Mouse (Mus musculus) embryonic facial prominence, embryonic 14.5 days (tissue): ENCODE data around the gene Kif3c. TPM values are rescaled to one million over a fixed set of nuclear protein-coding genes. Genes with fewer than 3 reads are reported as not detected.
A peak's percentile ranks its signal among the peaks of the same experiment; 100 is the strongest.

ENCODE experiments used
- ATAC-seq: fragments of 200-750 bp; cut with Nextera tagmentation; 2 replicates; pipeline ENCODE4 v1.8.0; 2017; ENCODE audit warnings: low read depth, moderate number of reproducible peaks, moderate TSS enrichment
- DNase-seq: peaks from one replicate; pipeline ENCODE4 v3.0.0-alpha.2; 2015; ENCODE audit warnings: low spot score
- H3K27ac ChIP-seq: fragments of 300-500 bp; sonication (generic); replicated peaks from 2 replicates; pipeline ENCODE4 v1.5.1; 2014; ENCODE audit warnings: low read depth, mild to moderate bottlenecking, low read length, moderate library complexity
- H3K27me3 ChIP-seq: fragments of 300-500 bp; sonication (generic); replicated peaks from 2 replicates; pipeline ENCODE4 v1.6.1; 2014; ENCODE audit warnings: low read length; ENCODE audit not compliant: control insufficient read depth, insufficient read depth
- H3K36me3 ChIP-seq: fragments of 300-500 bp; sonication (generic); 2 replicates; pipeline ENCODE4 v1.6.1; 2014; ENCODE audit warnings: low read length, mixed read lengths; ENCODE audit not compliant: control insufficient read depth, insufficient read depth
- H3K4me1 ChIP-seq: fragments of 300-500 bp; sonication (generic); 2 replicates; pipeline ENCODE4 v1.6.1; 2014; ENCODE audit warnings: antibody characterized with exemption, low read length; ENCODE audit not compliant: control insufficient read depth, insufficient read depth
- H3K4me2 ChIP-seq: fragments of 300-500 bp; sonication (generic); 2 replicates; pipeline ENCODE4 v1.6.1; 2014; ENCODE audit warnings: low read depth, mild to moderate bottlenecking, low read length, moderate library complexity, mixed read lengths
- H3K4me3 ChIP-seq: fragments of 300-500 bp; sonication (generic); 2 replicates; pipeline ENCODE4 v1.5.1; 2014; ENCODE audit warnings: low read depth, mild to moderate bottlenecking, low read length
- H3K9ac ChIP-seq: fragments of 300-500 bp; sonication (generic); 2 replicates; pipeline ENCODE4 v1.6.1; 2014; ENCODE audit warnings: low read depth, mild to moderate bottlenecking, low read length, moderate library complexity, mixed read lengths
- H3K9me3 ChIP-seq: fragments of 300-500 bp; sonication (generic); 2 replicates; pipeline ENCODE4 v1.6.1; 2016; ENCODE audit warnings: low read length; ENCODE audit not compliant: control insufficient read depth
- WGBS: fragments of 180-500 bp; shearing (Covaris S2); extraction: QIAGEN DNeasy Blood & Tissue Kit; methylation state at CpG from one replicate; pipeline ENCODE4 v1.1.7; 2014; 5-methylcytosine and 5-hydroxymethylcytosine counted together
- polyA plus RNA-seq: library from polyadenylated mRNA; unstranded; fragments of >200 nt; fragmentation: Nextera tagmentation; extraction: Ambion mirVana; gene quantifications from 2 replicates; pipeline ENCODE4 v1.2.1, GENCODE M21; 2014

Gene Kif3c
- polyA plus RNA-seq, 1 experiment from 2014 or later, result 11.1 TPM

DNA sequence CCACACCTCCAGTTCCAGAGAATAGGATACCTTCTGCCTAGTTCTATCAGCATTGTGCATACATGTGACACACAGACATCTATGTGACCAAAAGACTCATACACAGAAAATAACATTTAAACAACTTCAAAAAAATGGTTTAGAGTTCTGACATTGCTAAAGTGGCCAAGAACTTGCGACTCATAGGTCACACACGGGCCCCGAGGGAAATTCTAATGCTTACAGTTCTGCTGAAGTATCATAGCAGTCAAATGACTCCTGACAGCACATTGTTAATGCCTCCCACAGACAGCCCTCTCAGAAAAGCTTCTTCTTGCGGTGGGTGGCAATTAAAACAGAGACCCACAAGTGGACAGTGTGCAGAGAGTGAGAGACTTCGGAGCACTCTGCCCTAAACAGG lies 19.9 kb upstream of the Kif3c start:
- no peaks in the 10 kb centered on the region for H3K36me3 ChIP-seq
- H3K27ac ChIP-seq, result no peak overlapping the region
- no peak overlapping the region for H3K9ac ChIP-seq
- no peak for DNase-seq
- H3K4me2 ChIP-seq, result no peak overlapping the region
- no peaks in the 10 kb centered on the region for H3K4me1 ChIP-seq
- H3K27me3 ChIP-seq, result no peaks in the 10 kb centered on the region
- H3K4me3 ChIP-seq, result no peak overlapping the region
- WGBS, result 84% methylated on average over 5 of the region's 5 CpGs
- no peaks in the 10 kb centered on the region for H3K9me3 ChIP-seq
- ATAC-seq, result no peak

DNA sequence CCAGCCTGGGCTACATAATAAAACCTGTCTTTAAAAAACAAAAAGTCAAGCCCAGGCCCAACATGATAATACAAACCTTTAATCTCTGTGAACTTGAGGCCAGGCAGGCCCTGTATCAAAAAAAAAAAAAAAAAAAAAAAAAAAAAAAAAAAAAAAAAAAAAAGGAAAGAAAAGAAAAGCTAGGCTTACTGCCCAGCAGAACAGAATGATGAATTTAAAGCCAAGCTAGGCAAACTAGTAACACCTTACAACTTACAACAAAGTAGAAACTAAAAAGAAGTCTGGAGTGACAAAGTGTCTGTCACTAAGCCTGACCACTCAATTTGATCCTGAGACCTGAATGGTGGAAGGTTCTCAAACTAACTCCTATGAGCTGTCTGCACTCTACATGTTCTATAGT lies 17.2 kb upstream of the Kif3c start:
- H3K27ac ChIP-seq, result no peak overlapping the region
- no peaks in the 10 kb centered on the region for H3K4me1 ChIP-seq
- ATAC-seq (no peak), DNase-seq (no peak)
- H3K27me3 ChIP-seq, result no peaks in the 10 kb centered on the region
- no peaks in the 10 kb centered on the region for H3K36me3 ChIP-seq
- H3K4me2 ChIP-seq, result no peak overlapping the region
- no peak overlapping the region for H3K4me3 ChIP-seq
- no peak overlapping the region for H3K9ac ChIP-seq
- H3K9me3 ChIP-seq, result no peaks in the 10 kb centered on the region

DNA sequence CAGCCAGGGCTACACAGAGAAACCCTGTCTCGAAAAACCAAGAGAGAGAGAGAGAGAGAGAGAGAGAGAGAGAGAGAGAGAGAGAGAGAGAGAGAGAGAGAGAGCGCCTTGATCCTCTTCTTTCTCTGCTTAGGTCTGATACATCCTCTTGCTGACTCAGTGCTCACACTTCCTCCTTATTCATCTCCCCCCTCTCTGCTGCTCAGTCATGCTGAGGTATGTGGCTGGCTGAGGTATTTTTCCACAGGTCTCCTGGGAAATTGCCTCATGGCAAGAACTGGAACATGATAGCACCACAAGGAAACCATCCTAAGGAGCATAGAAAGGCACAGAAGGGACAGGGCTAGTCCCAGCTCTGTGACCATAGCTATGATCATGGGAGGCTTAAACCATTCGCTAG lies 15.5 kb upstream of the Kif3c start:
- Histone ChIP-seq H3K9me3 (no peaks in the 10 kb centered on the region), H3K4me3 (no peak overlapping the region), H3K27ac (no peak overlapping the region), H3K9ac (no peak overlapping the region), H3K4me2 (no peak overlapping the region), H3K4me1 (no peaks in the 10 kb centered on the region), H3K36me3 (no peaks in the 10 kb centered on the region), H3K27me3 (no peaks in the 10 kb centered on the region)
- ATAC-seq (no peak), DNase-seq (no peak)
- WGBS, result 73% methylated on average over 3 of the region's 3 CpGs

DNA sequence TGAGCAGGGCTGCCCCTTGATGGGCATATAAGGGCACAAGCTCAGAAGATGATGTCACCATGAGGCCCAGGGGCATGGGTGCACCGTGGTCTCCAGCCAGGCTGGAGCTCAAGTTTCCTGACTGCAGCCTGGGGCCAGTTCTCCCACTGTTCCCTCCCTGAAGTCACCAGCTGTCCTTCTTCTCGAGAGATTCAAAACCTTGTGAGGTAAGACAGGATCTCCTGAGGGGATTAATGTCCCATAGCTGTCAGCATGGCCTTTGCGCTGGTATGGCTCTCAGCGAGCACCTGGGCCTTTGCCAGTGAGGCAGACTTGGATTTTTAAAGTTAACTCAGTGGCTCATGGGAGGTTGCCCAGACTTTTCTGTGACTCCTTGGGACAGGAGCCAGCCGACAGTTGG lies 14.8 kb upstream of the Kif3c start:
- no peak overlapping the region for H3K9ac ChIP-seq
- H3K27ac ChIP-seq, result no peak overlapping the region
- DNase-seq (no peak), ATAC-seq (no peak)
- no peaks in the 10 kb centered on the region for H3K27me3 ChIP-seq
- WGBS, result 57% methylated on average over 5 of the region's 5 CpGs
- no peaks in the 10 kb centered on the region for H3K36me3 ChIP-seq
- H3K4me3 ChIP-seq, result no peak overlapping the region
- H3K4me2 ChIP-seq, result no peak overlapping the region
- no peaks in the 10 kb centered on the region for H3K9me3 ChIP-seq
- H3K4me1 ChIP-seq, result no peaks in the 10 kb centered on the region

DNA sequence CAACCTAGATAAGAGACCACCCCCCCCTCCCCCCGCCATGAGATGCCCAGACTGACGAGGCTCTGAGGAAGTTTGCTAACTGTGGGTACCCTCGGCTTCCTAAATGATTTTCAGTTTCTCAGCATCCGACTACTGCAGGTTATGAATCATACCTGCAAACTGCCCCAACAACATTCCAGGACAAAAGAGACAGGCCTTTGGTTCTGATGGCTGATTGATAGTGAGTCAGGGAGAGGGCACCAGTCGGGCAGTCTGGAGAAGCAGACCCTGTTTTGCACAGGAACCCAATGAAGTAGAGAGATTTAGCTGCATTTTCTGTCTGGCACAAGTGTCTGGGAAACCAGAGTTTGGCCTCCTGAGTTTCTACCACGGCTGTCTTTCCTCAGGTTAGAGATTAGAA lies 12.7 kb upstream of the Kif3c start:
- 78% methylated on average over 6 of the region's 6 CpGs for WGBS
- DNase-seq (no peak), ATAC-seq (no peak)
- H3K27me3 ChIP-seq, result no peaks in the 10 kb centered on the region
- H3K4me3 ChIP-seq, result no peak overlapping the region
- no peak overlapping the region for H3K27ac ChIP-seq
- no peak overlapping the region for H3K4me2 ChIP-seq
- H3K36me3 ChIP-seq, result no peaks in the 10 kb centered on the region
- no peaks in the 10 kb centered on the region for H3K4me1 ChIP-seq
- no peaks in the 10 kb centered on the region for H3K9me3 ChIP-seq
- no peak overlapping the region for H3K9ac ChIP-seq

DNA sequence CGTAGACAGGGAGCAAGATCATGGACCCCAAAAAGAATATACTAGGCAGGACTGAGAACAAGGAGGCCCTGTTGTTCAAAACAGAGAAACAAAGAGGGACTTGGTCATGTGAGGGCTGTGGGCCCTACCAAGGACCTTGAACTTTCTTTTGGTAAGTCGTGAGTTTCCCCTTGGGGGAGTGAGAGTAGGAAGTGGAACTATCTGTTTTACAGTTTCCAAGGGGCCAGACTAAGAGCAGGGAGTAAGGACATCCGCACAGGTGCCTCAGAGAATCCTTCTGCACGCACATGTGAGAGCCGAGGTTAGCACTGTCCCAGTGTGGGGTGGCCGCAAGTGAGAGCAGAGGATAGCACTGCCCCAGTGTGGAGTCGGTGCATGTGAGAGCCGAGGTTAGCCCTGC lies 9.9 kb upstream of the Kif3c start:
- Histone ChIP-seq H3K9me3 (no peaks in the 10 kb centered on the region), H3K27me3 (no peaks in the 10 kb centered on the region), H3K9ac (no peak overlapping the region), H3K36me3 (no peaks in the 10 kb centered on the region), H3K4me3 (no peak overlapping the region), H3K4me2 (no peak overlapping the region), H3K27ac (no peak overlapping the region), H3K4me1 (no peaks in the 10 kb centered on the region)
- no peak for DNase-seq
- ATAC-seq, result no peak
- 86% methylated on average over 8 of the region's 8 CpGs for WGBS

DNA sequence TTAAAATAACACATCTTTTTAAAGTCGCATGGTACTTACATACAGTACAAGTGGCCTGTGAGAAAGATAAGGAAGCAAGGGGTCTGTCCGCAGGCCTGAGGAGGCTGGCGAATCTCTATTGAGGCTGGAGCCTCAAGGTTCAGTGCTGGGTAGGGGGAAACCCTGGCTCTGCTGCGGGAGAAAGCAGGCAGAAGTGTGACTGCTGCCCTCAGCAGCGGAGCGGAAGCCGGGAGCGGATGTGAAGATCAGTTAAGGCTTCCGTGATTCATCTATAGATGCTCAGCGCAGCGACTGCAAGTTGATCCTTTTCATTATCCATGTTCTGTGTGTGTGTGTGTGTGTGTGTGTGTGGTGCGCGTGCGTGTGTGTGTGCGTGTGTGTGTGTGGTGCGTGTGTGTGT lies 8.1 kb upstream of the Kif3c start:
- DNase-seq, result no peak
- no peaks in the 10 kb centered on the region for H3K4me1 ChIP-seq
- ATAC-seq, result no peak
- 69% methylated on average over 16 of the region's 16 CpGs for WGBS
- no peaks in the 10 kb centered on the region for H3K27me3 ChIP-seq
- peak overlapping the region; percentile 18; the same call in 1 of the 2 replicates for H3K4me2 ChIP-seq
- peak overlapping the region; percentile 1; the same call in 1 of the 2 replicates for H3K4me3 ChIP-seq
- H3K36me3 ChIP-seq, result no peaks in the 10 kb centered on the region
- H3K9me3 ChIP-seq, result no peaks in the 10 kb centered on the region
- H3K9ac ChIP-seq, result no peak overlapping the region
- H3K27ac ChIP-seq, result no peak overlapping the region

DNA sequence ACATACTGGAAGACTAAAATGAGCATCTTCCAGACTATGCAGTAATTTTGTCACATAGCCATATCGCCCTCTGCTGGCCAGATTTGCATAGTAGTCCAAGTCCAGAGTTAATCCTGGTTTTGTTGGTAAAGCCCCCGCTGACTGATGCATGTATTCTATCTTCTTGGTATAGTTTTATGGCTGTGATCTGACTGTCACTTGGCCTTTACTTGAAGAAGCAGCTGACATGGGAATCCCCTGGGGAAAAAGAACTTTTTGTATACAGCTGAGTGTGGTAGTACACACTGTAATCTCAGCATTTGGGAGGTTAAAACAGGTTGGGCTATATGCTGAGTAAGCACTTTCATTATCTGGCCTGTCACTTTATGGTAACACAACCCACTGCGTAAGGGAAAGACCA lies 5.6 kb upstream of the Kif3c start:
- H3K27me3 ChIP-seq, result no peaks in the 10 kb centered on the region
- ATAC-seq, result peak; percentile 44
- no peak overlapping the region for H3K4me2 ChIP-seq
- no peaks in the 10 kb centered on the region for H3K4me1 ChIP-seq
- WGBS, result 21% methylated on average over 3 of the region's 3 CpGs
- no peak overlapping the region for H3K4me3 ChIP-seq
- H3K27ac ChIP-seq, result no peak overlapping the region
- H3K36me3 ChIP-seq, result no peaks in the 10 kb centered on the region
- no peak overlapping the region for H3K9ac ChIP-seq
- DNase-seq, result peak; percentile 77
- H3K9me3 ChIP-seq, result no peaks in the 10 kb centered on the region

DNA sequence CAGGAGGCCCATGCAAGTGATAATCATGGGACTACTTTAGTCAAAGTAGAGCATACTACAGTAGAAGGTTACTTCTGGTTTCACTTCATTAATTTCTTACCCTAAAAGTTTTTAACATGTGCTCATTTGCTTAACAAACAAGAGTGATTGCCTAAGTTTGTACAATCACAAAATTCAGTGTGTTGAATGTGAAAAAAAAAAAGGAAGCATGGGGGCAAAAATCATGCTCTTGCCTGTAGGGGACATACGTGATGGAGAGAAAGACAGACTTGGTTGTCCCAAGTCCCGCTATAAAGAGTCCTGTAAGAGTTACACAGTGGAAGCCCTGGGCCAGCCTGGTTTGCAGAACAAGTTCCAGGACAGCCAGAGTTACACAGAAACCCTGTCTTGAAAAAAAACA lies 4.9 kb upstream of the Kif3c start:
- Histone ChIP-seq H3K4me3 (no peak overlapping the region), H3K4me2 (no peak overlapping the region), H3K4me1 (no peaks in the 10 kb centered on the region; the same call in 1 of the 2 replicates), H3K9me3 (no peaks in the 10 kb centered on the region), H3K36me3 (no peaks in the 10 kb centered on the region), H3K9ac (no peak overlapping the region), H3K27me3 (no peaks in the 10 kb centered on the region), H3K27ac (no peak overlapping the region)
- no peak for ATAC-seq
- no peak for DNase-seq
- WGBS, result 78% methylated on average over 2 of the region's 2 CpGs
